Mouse (Mus musculus): ENCODE measurements around the gene Gm29609.

Gm29609 gene

GRCm38 (mm10) chr5:31179766-31180630 is at the start of gene Gm29609, which contains the start of gene Gtf3c2:
Gm29609 (minus strand) TSS chr5:31179911.
Gtf3c2 (minus strand) TSS chr5:31180144.
- CTCF ChIA-PET: interaction anchor here (0.6 to 2.8 kb wide), 13 partner anchors 10 to 272 kb away, joined by 3 to 14 read pairs (median 4); partner anchors contain the start of genes Eif2b4 (in 2 of the 4), Snx17 (in 2 of the 4), Atraid (in 1 of the 4) and Slc5a6 (in 1 of the 4)
- POLR2A ChIA-PET: interaction anchor here (0.6 to 3.9 kb wide), 107 partner anchors 8 to 1681 kb away, joined by 3 to 263 read pairs (median 4); partner anchors contain the start of genes Eif2b4 (in 4 of the 4), Snx17 (in 4 of the 4), Zfp513 (in 4 of the 4) and Agbl5 (in 3 of the 4)

- POLR2A ChIA-PET: interaction anchor here in 2 of 4 experiments (0.6 to 1.8 kb wide), 3 partner anchors 14 to 102 kb away, joined by 3 to 6 read pairs (median 3); partner anchors contain the start of genes Gm9970 (in 1 of the 2) and Nrbp1 (in 1 of the 2)
- CTCF ChIA-PET: interaction anchor here in 2 of 4 experiments (0.6 to 0.8 kb wide), 4 partner anchors 41 to 336 kb away, joined by 3 to 7 read pairs (median 4); no protein-coding TSS in a partner anchor
Measured at GRCm38 (mm10) chr5:31226641-31227040, 46.9 kb upstream of the Gm29609 start.

- POLR2A ChIA-PET: interaction anchor here in 1 of 4 experiments (1.8 to 2.2 kb wide), 2 partner anchors 30 to 48 kb away, joined by 3 to 6 read pairs; no protein-coding TSS in a partner anchor
- CTCF ChIA-PET: no interaction called here
Measured at GRCm38 (mm10) chr5:31222696-31223095, 43.0 kb upstream of the Gm29609 start.

GRCm38 (mm10) chr5:31221304-31221945 is 41.7 kb upstream of the Gm29609 start:
- ChIA-PET CTCF (interaction anchor here (0.6 to 1.4 kb wide), 14 partner anchors 11 to 1562 kb away, joined by 3 to 7 read pairs (median 4); partner anchors contain the start of genes Zfp513 (in 2 of the 4), Agbl5 (in 1 of the 4) and Gm9970 (in 1 of the 4)), POLR2A (interaction anchor here (0.5 to 10.6 kb wide), 43 partner anchors 11 to 508 kb away, joined by 3 to 95 read pairs (median 5); partner anchors contain the start of genes Gm29609 (in 3 of the 4), Gm9970 (in 3 of the 4), Gtf3c2 (in 3 of the 4) and Nrbp1 (in 3 of the 4))

- ChIA-PET CTCF (interaction anchor here (0.6 to 1.4 kb wide), 14 partner anchors 11 to 1562 kb away, joined by 3 to 7 read pairs (median 4); partner anchors contain the start of genes Zfp513 (in 2 of the 4), Agbl5 (in 1 of the 4) and Gm9970 (in 1 of the 4)), POLR2A (interaction anchor here (0.5 to 10.6 kb wide), 51 partner anchors 10 to 507 kb away, joined by 3 to 95 read pairs (median 4); partner anchors contain the start of genes Gm29609 (in 3 of the 4), Gm9970 (in 3 of the 4), Gtf3c2 (in 3 of the 4) and Nrbp1 (in 3 of the 4))
Measured at GRCm38 (mm10) chr5:31220448-31221303, 41.0 kb upstream of the Gm29609 start, which contains the start of gene Ppm1g. Ppm1g (minus strand) TSS chr5:31220687.

- CTCF ChIA-PET: no interaction called here
Measured at GRCm38 (mm10) chr5:31219911-31220447, 40.3 kb upstream of the Gm29609 start.

GRCm38 (mm10) chr5:31219474-31219873 is 39.8 kb upstream of the Gm29609 start:
- ChIA-PET POLR2A (interaction anchor here (0.6 to 10.6 kb wide), 21 partner anchors 10 to 544 kb away, joined by 3 to 95 read pairs (median 4); partner anchors contain the start of genes Gm29609 (in 3 of the 4), Gtf3c2 (in 3 of the 4), Eif2b4 (in 2 of the 4) and Snx17 (in 2 of the 4)), CTCF (interaction anchor here in 3 of 4 experiments (0.7 to 1.9 kb wide), 12 partner anchors 10 to 171 kb away, joined by 3 to 14 read pairs (median 5); partner anchors contain the start of genes Atraid (in 1 of the 3), Eif2b4 (in 1 of the 3), Slc5a6 (in 1 of the 3) and Snx17 (in 1 of the 3))

More at GRCm38 (mm10) chr5:31219911-31220447, 40.3 kb upstream of the Gm29609 start:
- POLR2A ChIA-PET: interaction anchor here in 3 of 4 experiments (0.6 to 10.6 kb wide), 16 partner anchors 11 to 510 kb away, joined by 3 to 95 read pairs (median 4); partner anchors contain the start of genes Gm29609 (in 3 of the 3), Gtf3c2 (in 3 of the 3), Zfp513 (in 3 of the 3) and Snx17 (in 2 of the 3)

GRCm38 (mm10) chr5:31219070-31219469 is 39.4 kb upstream of the Gm29609 start:
- ChIA-PET CTCF (interaction anchor here (0.6 to 1.9 kb wide), 25 partner anchors 8 to 1794 kb away, joined by 3 to 14 read pairs (median 4); partner anchors contain the start of genes Ost4 (in 2 of the 4), Atraid (in 1 of the 4), Eif2b4 (in 1 of the 4) and Slc5a6 (in 1 of the 4)), POLR2A (interaction anchor here (0.6 to 10.6 kb wide), 39 partner anchors 10 to 1509 kb away, joined by 3 to 95 read pairs (median 4); partner anchors contain the start of genes Eif2b4 (in 3 of the 4), Gm29609 (in 3 of the 4), Gtf3c2 (in 3 of the 4) and Snx17 (in 3 of the 4))

GRCm38 (mm10) chr5:31218294-31218693 is 38.6 kb upstream of the Gm29609 start:
- CTCF ChIA-PET: interaction anchor here in 3 of 4 experiments (0.6 to 1.9 kb wide), 8 partner anchors 16 to 327 kb away, joined by 3 to 8 read pairs (median 5); partner anchors contain the start of genes Eif2b4 (in 1 of the 3), Snx17 (in 1 of the 3) and Zfp513 (in 1 of the 3)

GRCm38 (mm10) chr5:31216554-31216953 is 36.8 kb upstream of the Gm29609 start:
- CTCF ChIA-PET: interaction anchor here in 2 of 4 experiments (0.8 to 1.3 kb wide), 2 partner anchors 14 to 20 kb away, joined by 3 to 5 read pairs; partner anchors contain the start of gene Zfp513 (in 1 of the 2)

More at GRCm38 (mm10) chr5:31218294-31218693, 38.6 kb upstream of the Gm29609 start:
- POLR2A ChIA-PET: interaction anchor here in 3 of 4 experiments (0.6 to 10.6 kb wide), 25 partner anchors 9 to 1761 kb away, joined by 3 to 95 read pairs (median 4); partner anchors contain the start of genes Zfp513 (in 3 of the 3), Eif2b4 (in 2 of the 3), Gm29609 (in 2 of the 3) and Gtf3c2 (in 2 of the 3)

GRCm38 (mm10) chr5:31204421-31204820 is 24.7 kb upstream of the Gm29609 start:
- POLR2A ChIA-PET: interaction anchor here in 2 of 4 experiments (1.3 to 17.9 kb wide), 8 partner anchors 3 to 156 kb away, joined by 4 to 240 read pairs (median 8); partner anchors contain the start of genes Eif2b4 (in 2 of the 2), Ppm1g (in 2 of the 2), Snx17 (in 2 of the 2) and Atraid (in 1 of the 2)
- CTCF ChIA-PET: no interaction called here

More at GRCm38 (mm10) chr5:31216554-31216953, 36.8 kb upstream of the Gm29609 start:
- POLR2A ChIA-PET: interaction anchor here in 3 of 4 experiments (0.6 to 17.9 kb wide), 6 partner anchors 12 to 169 kb away, joined by 3 to 240 read pairs (median 3); partner anchors contain the start of genes Zfp513 (in 3 of the 3), Atraid (in 1 of the 3), Eif2b4 (in 1 of the 3) and Snx17 (in 1 of the 3)

GRCm38 (mm10) chr5:31203866-31204265 is 24.2 kb upstream of the Gm29609 start:
- CTCF ChIA-PET: no interaction called here
- POLR2A ChIA-PET: interaction anchor here in 2 of 4 experiments (1.3 to 17.9 kb wide), 9 partner anchors 4 to 156 kb away, joined by 4 to 240 read pairs (median 16); partner anchors contain the start of genes Eif2b4 (in 2 of the 2), Ppm1g (in 2 of the 2), Snx17 (in 2 of the 2) and Atraid (in 1 of the 2)

- ChIA-PET POLR2A (interaction anchor here (0.7 to 17.9 kb wide), 35 partner anchors 4 to 316 kb away, joined by 3 to 263 read pairs (median 7); partner anchors contain the start of genes Gm29609 (in 4 of the 4), Gtf3c2 (in 4 of the 4), Eif2b4 (in 3 of the 4) and Snx17 (in 3 of the 4)), CTCF (interaction anchor here in 3 of 4 experiments (0.7 to 2.2 kb wide), 5 partner anchors 10 to 18 kb away, joined by 3 to 13 read pairs (median 5); partner anchors contain the start of genes Eif2b4 (in 1 of the 3), Ppm1g (in 1 of the 3) and Snx17 (in 1 of the 3))
Measured at GRCm38 (mm10) chr5:31202933-31203332, 23.2 kb upstream of the Gm29609 start.

Data from embryonic stem cell, embryonic (primary cell).